Mouse (Mus musculus): ENCODE results near the gene Lrch1. TPM values are rescaled to one million over a fixed set of nuclear protein-coding genes. Genes with fewer than 3 reads are reported as not detected.

Gene Lrch1
- total RNA-seq, 2 experiments from 2014 or later = 13.7 to 16.2 TPM

Other genes with a start within 250 kb of the Lrch1 start
- gene Esd, start 215.6 kb downstream of the Lrch1 start, total RNA-seq (2021) = 100 to 1,000 TPM; 187 to 209 TPM
- 1 to 10 TPM; 1.4 to 1.8 TPM for gene Rubcnl, start 68.2 kb upstream of the Lrch1 start, total RNA-seq (2021)
- gene Lrrc63, start 183.0 kb upstream of the Lrch1 start, total RNA-seq (2021) = not detected
- 10 to 100 TPM; 24.7 to 28.1 TPM for gene Lcp1, start 183.2 kb upstream of the Lrch1 start, total RNA-seq (2021)

Data from adrenal gland, postnatal 10 days (tissue).